Mouse (Mus musculus): ENCODE results near the gene Cmip.

- TF ChIP-seq POLR2A (IDR thresholded peaks at IDR 0.05; ENCODE audit: low read depth, low read length) (no peak), CTCF (conservative IDR thresholded peaks at IDR 0.05; ENCODE audit: insufficient read depth, insufficient read length, low read depth, low read length) (no peak)
These were observed 64.4 kb downstream of the Cmip start for GRCm38 (mm10) chr8:117321232-117321631.
